Mouse (Mus musculus) midbrain, embryonic 12.5 days (tissue): ENCODE measurements around the gene R3hcc1l. TPM values are rescaled to one million over a fixed set of nuclear protein-coding genes. Genes with fewer than 3 reads are reported as not detected.

ENCODE experiments used
- ATAC-seq: fragments of 200-750 bp; cut with Nextera tagmentation; 2 replicates; pipeline ENCODE4 v1.8.0; 2017; ENCODE audit warnings: low read depth, moderate TSS enrichment, moderate library complexity; ENCODE audit not compliant: low FRiP score
- H3K27ac ChIP-seq: fragments of 300-500 bp; sonication (generic); replicated peaks from 2 replicates; pipeline ENCODE4 v1.5.1; 2016; ENCODE audit warnings: mild to moderate bottlenecking
- H3K27me3 ChIP-seq: fragments of 300-500 bp; sonication (generic); 2 replicates; pipeline ENCODE4 v1.6.1; 2016; ENCODE audit warnings: mild to moderate bottlenecking
- H3K36me3 ChIP-seq: fragments of 300-500 bp; sonication (generic); 2 replicates; pipeline ENCODE4 v1.6.1; 2016
- H3K4me1 ChIP-seq: fragments of 300-500 bp; sonication (generic); 2 replicates; pipeline ENCODE4 v1.6.1; 2016
- H3K4me2 ChIP-seq: fragments of 300-500 bp; sonication (generic); replicated peaks from 2 replicates; pipeline ENCODE4 v1.6.1; 2016; ENCODE audit warnings: mild to moderate bottlenecking, moderate library complexity
- H3K4me3 ChIP-seq: fragments of 300-500 bp; sonication (generic); 2 replicates; pipeline ENCODE4 v1.5.1; 2016; ENCODE audit warnings: mild to moderate bottlenecking
- H3K9ac ChIP-seq: fragments of 300-500 bp; sonication (generic); replicated peaks from 2 replicates; pipeline ENCODE4 v1.6.1; 2016; ENCODE audit warnings: mild to moderate bottlenecking, moderate library complexity
- H3K9me3 ChIP-seq: fragments of 300-500 bp; sonication (generic); 2 replicates; pipeline ENCODE4 v1.6.1; 2016; ENCODE audit warnings: mild to moderate bottlenecking
- WGBS: fragments of 180-500 bp; shearing (Covaris S2); methylation state at CpG from one replicate; pipeline ENCODE4 v1.1.7; 2016; 5-methylcytosine and 5-hydroxymethylcytosine counted together
- polyA plus RNA-seq: library from polyadenylated mRNA; unstranded; fragments of >200 nt; fragmentation: Nextera tagmentation; extraction: Ambion mirVana; gene quantifications from 2 replicates; pipeline ENCODE4 v1.2.1, GENCODE M21; 2016

Gene R3hcc1l
- polyA plus RNA-seq, 1 experiment from 2014 or later = 22.5 TPM

DNA sequence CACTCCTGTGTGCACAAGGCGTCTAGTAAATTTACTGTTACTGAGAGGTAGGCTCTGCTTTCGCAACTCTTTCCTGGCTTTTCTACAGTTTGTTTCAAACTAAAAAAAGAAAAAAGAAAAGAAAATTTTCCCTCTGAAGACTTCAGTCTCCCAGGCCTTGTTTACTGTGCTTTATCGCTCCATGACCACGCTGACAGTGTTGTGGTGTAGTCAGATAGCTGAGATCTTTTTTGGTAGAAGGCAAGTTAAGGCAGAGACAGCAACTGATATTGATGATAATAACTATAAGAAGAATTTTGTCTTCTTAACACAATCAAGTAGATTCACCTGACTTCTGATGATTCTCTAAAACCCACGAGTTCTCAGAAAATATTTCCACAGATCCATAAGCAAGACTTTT is 65.1 kb downstream of the R3hcc1l start:
- H3K27me3 ChIP-seq = no peaks in the 10 kb centered on the region
- H3K9ac ChIP-seq = no peak overlapping the region
- ATAC-seq = no peak
- no peak overlapping the region for H3K27ac ChIP-seq
- H3K36me3 ChIP-seq = peaks cover 12% of the 10 kb centered on the region
- H3K4me2 ChIP-seq = no peak overlapping the region
- no peaks in the 10 kb centered on the region for H3K9me3 ChIP-seq
- peaks cover 7% of the 10 kb centered on the region; the same call in 1 of the 2 replicates for H3K4me1 ChIP-seq
- no peak overlapping the region for H3K4me3 ChIP-seq
- 96% methylated on average over 5 of the region's 5 CpGs for WGBS

DNA sequence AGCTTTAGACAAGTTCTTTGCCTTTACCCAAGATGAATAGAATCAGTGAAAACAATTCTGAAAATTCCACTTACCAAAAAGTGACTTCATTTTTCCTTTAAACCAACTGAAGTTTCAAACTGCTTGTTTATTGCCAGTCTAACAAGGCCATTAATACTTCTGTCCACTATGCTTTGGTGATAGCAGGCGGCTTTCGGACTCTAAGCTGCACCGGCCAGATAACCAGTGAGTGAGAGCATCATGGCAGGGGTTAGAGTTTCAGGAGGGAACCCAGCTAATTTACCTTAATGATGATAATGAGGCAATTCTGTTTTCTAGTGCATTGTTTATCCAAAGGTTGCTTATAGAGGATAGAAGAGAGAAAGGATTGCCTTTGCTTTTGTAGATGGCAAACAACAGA is 65.6 kb downstream of the R3hcc1l start:
- H3K36me3 ChIP-seq = peaks cover 12% of the 10 kb centered on the region
- no peak for ATAC-seq
- WGBS = 94% methylated on average over 3 of the region's 3 CpGs
- no peak overlapping the region for H3K9ac ChIP-seq
- no peak overlapping the region for H3K4me2 ChIP-seq
- H3K4me1 ChIP-seq = peaks cover 7% of the 10 kb centered on the region; the same call in 1 of the 2 replicates
- no peaks in the 10 kb centered on the region for H3K9me3 ChIP-seq
- no peaks in the 10 kb centered on the region for H3K27me3 ChIP-seq
- H3K27ac ChIP-seq = no peak overlapping the region
- H3K4me3 ChIP-seq = no peak overlapping the region

DNA sequence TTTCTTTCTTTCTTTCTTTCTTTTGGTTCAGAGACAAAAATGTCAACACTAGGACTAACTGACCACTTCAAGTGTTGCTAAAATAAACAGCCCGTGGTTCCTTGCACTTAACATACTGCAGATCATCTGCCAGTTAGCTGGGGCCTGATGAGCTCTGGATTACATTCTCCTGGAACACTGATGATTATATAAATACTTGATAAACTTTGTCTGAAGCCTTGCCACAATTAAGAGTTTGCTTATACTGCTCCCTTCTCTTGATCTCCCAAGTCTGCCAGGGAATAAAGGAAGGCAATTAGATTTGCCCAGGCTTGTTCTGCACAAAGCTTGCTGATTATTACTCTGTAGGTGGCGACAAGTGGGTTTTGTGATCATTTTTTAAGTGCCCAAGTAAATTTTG is 69.1 kb downstream of the R3hcc1l start:
- no peaks in the 10 kb centered on the region for H3K27me3 ChIP-seq
- no peak overlapping the region for H3K9ac ChIP-seq
- H3K4me2 ChIP-seq = no peak overlapping the region
- H3K4me1 ChIP-seq = peaks cover 7% of the 10 kb centered on the region; the same call in 1 of the 2 replicates
- 66% methylated on average over 2 of the region's 2 CpGs for WGBS
- peaks cover 21% of the 10 kb centered on the region for H3K36me3 ChIP-seq
- no peaks in the 10 kb centered on the region for H3K9me3 ChIP-seq
- no peak for ATAC-seq
- H3K4me3 ChIP-seq = no peak overlapping the region
- no peak overlapping the region for H3K27ac ChIP-seq

DNA sequence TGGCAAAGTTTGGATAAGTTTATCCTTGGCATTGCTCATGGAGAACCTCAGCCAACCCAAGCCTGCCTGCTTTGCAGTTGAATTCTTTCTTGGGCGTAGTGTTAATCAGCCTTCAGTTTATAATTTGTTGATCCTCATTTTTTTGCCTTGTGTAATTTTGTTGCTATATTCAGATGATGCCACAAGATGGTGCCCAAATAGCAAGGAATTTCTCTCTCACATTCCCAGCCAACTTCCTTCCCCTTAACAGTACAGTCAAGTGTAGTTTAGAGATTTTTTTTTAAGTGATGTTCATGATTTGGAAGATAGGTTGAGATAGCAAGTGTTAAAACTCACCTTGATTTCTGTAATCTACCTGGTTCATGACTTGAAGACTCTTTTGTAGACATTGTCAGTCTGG is 70.7 kb downstream of the R3hcc1l start:
- Histone ChIP-seq H3K4me2 (no peak overlapping the region), H3K27ac (no peak overlapping the region), H3K9ac (no peak overlapping the region), H3K4me1 (peaks cover 7% of the 10 kb centered on the region; the same call in 1 of the 2 replicates), H3K9me3 (no peaks in the 10 kb centered on the region), H3K36me3 (peaks cover 14% of the 10 kb centered on the region; the same call in 1 of the 2 replicates), H3K4me3 (no peak overlapping the region), H3K27me3 (no peaks in the 10 kb centered on the region)
- ATAC-seq = no peak
- 82% methylated on average over 1 of the region's 1 CpGs for WGBS

DNA sequence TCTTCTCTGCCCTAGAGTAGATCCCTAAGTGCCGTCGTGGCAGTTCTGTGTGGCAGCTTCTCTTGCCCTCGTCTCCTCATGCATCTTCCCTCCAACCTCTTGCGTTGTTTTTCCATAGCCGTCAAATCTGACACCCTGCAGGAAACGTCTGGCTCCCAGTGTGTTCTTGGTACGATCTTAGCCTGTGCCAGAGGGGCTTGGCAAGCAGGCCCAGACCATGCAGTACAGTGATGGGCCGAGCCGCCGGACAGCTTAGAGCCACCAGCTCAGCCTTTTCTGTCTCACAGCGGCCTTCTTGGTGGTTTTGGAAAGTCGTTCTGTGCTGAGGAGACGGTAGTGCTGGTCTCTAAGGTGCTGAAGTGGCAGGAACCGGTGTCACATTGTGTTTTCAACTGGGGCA is 73.0 kb downstream of the R3hcc1l start:
- 89% methylated on average over 14 of the region's 14 CpGs for WGBS
- Histone ChIP-seq H3K4me2 (no peak overlapping the region), H3K9ac (no peak overlapping the region), H3K27me3 (no peaks in the 10 kb centered on the region), H3K4me3 (no peak overlapping the region), H3K4me1 (peaks cover 7% of the 10 kb centered on the region; the same call in 1 of the 2 replicates), H3K27ac (no peak overlapping the region), H3K36me3 (0 out of 2 replicates have a peak, but pooled peaks cover 9% of the 10 kb centered on the region), H3K9me3 (no peaks in the 10 kb centered on the region)
- ATAC-seq = no peak

DNA sequence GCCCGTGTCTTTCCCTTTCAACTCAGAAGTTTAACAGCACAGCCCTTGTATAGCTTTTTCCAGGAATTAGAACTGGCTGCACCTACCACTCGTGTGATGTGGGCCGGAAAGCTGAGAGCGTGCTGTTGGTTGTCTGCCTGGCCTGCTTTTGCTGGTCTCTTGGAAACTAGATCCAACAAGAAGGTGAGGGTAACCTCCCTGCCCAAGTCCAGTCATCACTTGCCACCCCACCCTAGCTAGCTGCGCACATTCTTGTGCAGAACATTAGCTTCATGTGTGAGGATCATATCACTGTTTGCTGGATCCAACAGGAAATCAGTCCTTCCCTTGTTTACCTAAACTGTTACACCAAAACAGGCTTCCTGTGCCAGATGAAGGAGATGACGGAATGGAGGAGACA is 74.9 kb downstream of the R3hcc1l start:
- Histone ChIP-seq H3K9me3 (no peaks in the 10 kb centered on the region), H3K27ac (no peak overlapping the region), H3K4me1 (peaks cover 2% of the 10 kb centered on the region; the same call in 1 of the 2 replicates), H3K36me3 (0 out of 2 replicates have a peak, but pooled peaks cover 9% of the 10 kb centered on the region), H3K9ac (no peak overlapping the region), H3K27me3 (no peaks in the 10 kb centered on the region), H3K4me3 (no peak overlapping the region), H3K4me2 (no peak overlapping the region)
- ATAC-seq = no peak
- 95% methylated on average over 6 of the region's 6 CpGs for WGBS

DNA sequence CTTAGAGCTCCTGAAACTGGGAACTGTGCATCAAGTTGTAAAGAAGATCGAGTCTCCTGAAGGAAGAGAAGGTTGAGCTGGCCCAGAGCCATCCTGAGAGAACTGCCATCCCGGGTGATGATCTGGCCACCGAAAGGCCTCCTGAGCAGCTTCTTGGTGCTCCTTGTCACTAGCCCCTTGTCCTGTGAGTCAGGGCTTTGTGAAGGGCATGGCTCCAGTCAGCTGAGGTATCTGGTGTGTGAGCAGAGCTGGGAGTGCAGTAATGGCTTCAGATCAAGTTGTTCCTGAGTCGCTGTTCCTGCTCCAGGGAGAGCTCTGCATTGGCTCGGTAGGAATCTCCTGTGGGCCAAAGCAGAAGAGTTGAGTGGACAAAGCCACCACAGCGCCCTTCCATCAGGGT is 76.5 kb downstream of the R3hcc1l start:
- Histone ChIP-seq H3K4me3 (no peak overlapping the region), H3K36me3 (0 out of 2 replicates have a peak, but pooled peaks cover 9% of the 10 kb centered on the region), H3K27me3 (no peaks in the 10 kb centered on the region), H3K4me1 (no peaks in the 10 kb centered on the region), H3K9me3 (no peaks in the 10 kb centered on the region), H3K9ac (no peak overlapping the region), H3K4me2 (no peak overlapping the region), H3K27ac (no peak overlapping the region)
- 97% methylated on average over 6 of the region's 6 CpGs for WGBS
- no peak for ATAC-seq

DNA sequence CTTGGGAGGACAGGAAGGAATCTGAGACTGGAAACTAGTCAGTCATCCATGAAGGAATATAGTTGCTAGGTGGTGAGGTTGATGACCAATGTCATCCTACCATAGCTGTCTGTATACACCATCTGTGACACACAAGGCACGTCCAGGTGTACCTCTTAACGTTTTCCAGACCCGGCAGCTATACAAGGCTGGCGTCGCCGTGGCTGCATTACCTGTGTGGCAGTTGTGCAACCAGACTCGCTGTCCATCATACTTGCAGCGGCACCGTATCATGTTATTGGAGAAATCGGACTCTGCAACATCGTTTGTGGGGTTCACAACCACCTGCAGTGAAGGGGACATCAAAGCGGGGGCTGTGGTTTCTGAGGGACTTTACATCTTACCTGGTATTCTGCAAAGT is 78.7 kb downstream of the R3hcc1l start:
- Histone ChIP-seq H3K27ac (no peak overlapping the region), H3K27me3 (no peaks in the 10 kb centered on the region), H3K4me1 (0 out of 2 replicates have a peak, but pooled peaks cover 5% of the 10 kb centered on the region), H3K36me3 (0 out of 2 replicates have a peak, but pooled peaks cover 4% of the 10 kb centered on the region), H3K9ac (no peak overlapping the region), H3K4me3 (no peak overlapping the region), H3K9me3 (no peaks in the 10 kb centered on the region), H3K4me2 (no peak overlapping the region)
- 95% methylated on average over 12 of the region's 12 CpGs for WGBS
- no peak for ATAC-seq

DNA sequence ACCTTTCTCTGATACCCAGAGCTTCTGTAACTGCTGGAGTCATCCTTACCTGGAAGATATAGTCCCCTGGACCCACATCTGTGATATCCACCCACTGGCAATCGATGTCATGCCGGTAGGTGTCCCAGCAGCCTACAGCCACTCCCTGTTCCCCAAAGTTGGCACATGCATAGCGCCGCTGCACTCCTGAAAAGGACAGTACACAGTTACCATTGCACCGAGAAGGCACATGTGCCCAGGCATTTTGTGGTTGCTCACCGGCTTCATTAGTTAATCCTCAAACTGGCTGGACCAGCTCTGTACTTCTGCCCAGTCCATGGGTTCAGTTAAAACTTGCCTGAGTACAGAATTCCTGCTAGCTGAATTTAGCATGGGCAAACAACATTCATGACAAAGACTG is 79.3 kb downstream of the R3hcc1l start:
- 97% methylated on average over 6 of the region's 6 CpGs for WGBS
- no peaks in the 10 kb centered on the region for H3K36me3 ChIP-seq
- ATAC-seq = no peak
- H3K4me1 ChIP-seq = 0 out of 2 replicates have a peak, but pooled peaks cover 5% of the 10 kb centered on the region
- H3K9ac ChIP-seq = no peak overlapping the region
- H3K4me3 ChIP-seq = no peak overlapping the region
- no peaks in the 10 kb centered on the region for H3K27me3 ChIP-seq
- H3K27ac ChIP-seq = no peak overlapping the region
- H3K9me3 ChIP-seq = no peaks in the 10 kb centered on the region
- H3K4me2 ChIP-seq = no peak overlapping the region

DNA sequence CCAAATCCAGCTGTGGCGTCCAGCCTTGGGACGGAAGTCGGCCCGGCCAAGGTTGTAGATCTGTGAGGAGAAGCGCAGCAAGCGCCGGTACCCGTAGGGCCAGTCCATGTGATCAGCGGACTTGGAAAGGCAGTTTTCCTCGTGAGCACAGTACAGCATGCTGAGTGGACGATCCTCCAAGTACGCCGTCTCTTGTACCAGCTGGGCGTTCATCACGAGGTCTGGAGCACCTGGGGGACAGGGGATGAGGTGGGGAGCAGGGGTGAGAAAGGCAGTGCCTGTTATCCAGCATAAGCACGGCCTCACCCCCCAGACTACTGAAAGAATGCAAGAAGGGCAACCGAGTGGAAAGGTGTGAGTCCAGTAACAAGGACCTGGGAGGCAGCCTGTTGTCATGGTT is 81.3 kb downstream of the R3hcc1l start:
- no peak overlapping the region for H3K4me2 ChIP-seq
- no peak for ATAC-seq
- no peak overlapping the region for H3K27ac ChIP-seq
- H3K4me3 ChIP-seq = no peak overlapping the region
- no peaks in the 10 kb centered on the region for H3K9me3 ChIP-seq
- H3K36me3 ChIP-seq = no peaks in the 10 kb centered on the region
- H3K27me3 ChIP-seq = no peaks in the 10 kb centered on the region
- 87% methylated on average over 17 of the region's 17 CpGs for WGBS
- H3K4me1 ChIP-seq = 0 out of 2 replicates have a peak, but pooled peaks cover 5% of the 10 kb centered on the region
- H3K9ac ChIP-seq = no peak overlapping the region

DNA sequence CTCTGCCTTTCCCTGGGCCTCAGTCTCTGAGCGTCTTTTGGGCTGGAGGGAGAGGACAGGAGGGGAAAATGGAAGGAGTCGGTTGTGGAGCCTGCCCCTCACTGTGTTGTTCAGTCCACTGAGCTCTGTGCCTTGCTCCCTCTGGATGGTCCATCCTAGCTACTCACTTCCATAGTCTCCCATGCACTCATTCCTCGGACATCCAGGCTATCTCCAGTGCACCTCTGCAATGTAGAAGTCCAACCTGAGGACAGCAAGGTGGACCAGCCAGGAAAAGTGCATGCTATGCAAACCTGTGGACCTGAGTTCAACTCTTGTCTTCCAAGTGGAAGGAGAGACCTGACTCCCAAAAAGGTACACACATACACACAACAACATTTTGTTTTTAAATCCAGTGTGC is 82.0 kb downstream of the R3hcc1l start:
- no peak for ATAC-seq
- Histone ChIP-seq H3K9ac (no peak overlapping the region), H3K4me1 (0 out of 2 replicates have a peak, but pooled peaks cover 5% of the 10 kb centered on the region), H3K4me2 (no peak overlapping the region), H3K9me3 (no peaks in the 10 kb centered on the region), H3K27me3 (no peaks in the 10 kb centered on the region), H3K36me3 (no peaks in the 10 kb centered on the region), H3K27ac (no peak overlapping the region), H3K4me3 (no peak overlapping the region)
- 78% methylated on average over 3 of the region's 3 CpGs for WGBS

DNA sequence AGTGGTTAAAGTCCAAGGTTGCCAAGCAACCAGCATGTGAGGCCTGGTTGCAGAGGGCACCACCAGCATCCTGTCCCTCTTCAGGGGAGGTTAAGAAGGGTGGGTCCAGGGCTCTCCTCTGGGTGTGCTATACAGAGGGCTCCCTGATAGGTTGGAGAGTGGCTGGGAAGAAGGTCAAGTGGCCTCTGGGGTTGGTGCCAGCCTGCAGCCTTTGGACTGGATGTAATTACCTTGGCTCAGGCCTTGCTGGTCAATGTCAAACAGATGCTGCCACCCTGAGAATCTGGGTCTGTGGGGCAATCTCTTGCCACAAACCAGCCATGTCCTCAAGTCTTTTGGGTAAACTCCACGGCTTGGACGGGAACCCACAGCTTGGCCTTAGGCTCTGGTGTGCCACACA is 82.9 kb downstream of the R3hcc1l start:
- no peaks in the 10 kb centered on the region for H3K36me3 ChIP-seq
- no peak for ATAC-seq
- WGBS = 89% methylated on average over 2 of the region's 2 CpGs
- no peak overlapping the region for H3K4me3 ChIP-seq
- no peaks in the 10 kb centered on the region for H3K9me3 ChIP-seq
- no peak overlapping the region for H3K9ac ChIP-seq
- no peaks in the 10 kb centered on the region for H3K27me3 ChIP-seq
- H3K4me2 ChIP-seq = no peak overlapping the region
- H3K4me1 ChIP-seq = 0 out of 2 replicates have a peak, but pooled peaks cover 5% of the 10 kb centered on the region
- no peak overlapping the region for H3K27ac ChIP-seq

DNA sequence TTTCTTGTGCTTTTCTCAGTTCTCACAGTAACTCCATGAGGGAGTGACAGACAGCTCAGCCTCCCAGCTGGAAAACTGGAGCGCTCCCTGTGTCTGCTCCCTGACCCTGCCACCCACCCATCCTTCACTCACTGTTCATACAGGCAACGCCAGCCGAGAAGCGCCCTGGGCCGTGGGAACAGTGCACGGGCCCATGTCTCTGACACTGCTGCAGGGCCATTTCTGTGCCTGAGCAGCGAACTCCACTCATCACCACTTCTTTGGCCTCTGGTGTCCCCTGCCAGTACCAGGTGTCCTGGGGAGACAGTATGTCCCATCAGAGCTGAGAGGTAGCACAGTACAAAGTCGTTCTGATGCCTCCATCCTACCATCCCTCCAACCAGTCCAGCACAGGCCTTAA is 83.5 kb downstream of the R3hcc1l start:
- Histone ChIP-seq H3K4me1 (0 out of 2 replicates have a peak, but pooled peaks cover 5% of the 10 kb centered on the region), H3K27me3 (no peaks in the 10 kb centered on the region), H3K9ac (no peak overlapping the region), H3K9me3 (no peaks in the 10 kb centered on the region), H3K36me3 (no peaks in the 10 kb centered on the region), H3K27ac (no peak overlapping the region), H3K4me3 (no peak overlapping the region), H3K4me2 (no peak overlapping the region)
- ATAC-seq = no peak
- 80% methylated on average over 8 of the region's 8 CpGs for WGBS
